Mouse (Mus musculus): ENCODE data around the gene Krba1. TPM values are rescaled to one million over a fixed set of nuclear protein-coding genes. Genes with fewer than 3 reads are reported as not detected.

The Krba1 gene
- polyA plus RNA-seq, 1 experiment from 2014 or later = 15.7 TPM

GRCm38 (mm10) chr6:48396686-48397085, 1.3 kb downstream of the Krba1 start:
- no peaks in the 10 kb centered on the region for H3K36me3 ChIP-seq (ENCODE audit: insufficient read depth, low read length)
- H3K9ac ChIP-seq (ENCODE audit: low read depth, low read length) = no peak overlapping the region
- ATAC-seq (replicated peaks; ENCODE audit: low FRiP score, low read depth) = no peak
- no peak overlapping the region for H3K27ac ChIP-seq
- H3K4me2 ChIP-seq (ENCODE audit: low read length) = peak overlapping the region; percentile 72
- 97% methylated on average over 1 of the region's 1 CpGs for WGBS
- H3K4me3 ChIP-seq (replicated peaks; ENCODE audit: low read depth, low read length) = no peak overlapping the region
- H3K4me1 ChIP-seq (replicated peaks; ENCODE audit: insufficient read depth, low read length) = peaks cover 6% of the 10 kb centered on the region; the same call in 1 of the 2 replicates
- no peak for DNase-seq (ENCODE audit: low spot score)
- TF ChIP-seq CTCF (IDR thresholded peaks at IDR 0.05; ENCODE audit: low read depth) = no peak
- H3K9me3 ChIP-seq (replicated peaks; ENCODE audit: low read length) = no peaks in the 10 kb centered on the region
- no peaks in the 10 kb centered on the region for H3K27me3 ChIP-seq (ENCODE audit: insufficient read depth, low read length)

GRCm38 (mm10) chr6:48397336-48397735, 1.9 kb downstream of the Krba1 start:
- WGBS = 60% methylated on average over 4 of the region's 4 CpGs
- H3K36me3 ChIP-seq (ENCODE audit: insufficient read depth, low read length) = no peaks in the 10 kb centered on the region
- H3K27ac ChIP-seq = no peak overlapping the region
- peaks cover 6% of the 10 kb centered on the region; the same call in 1 of the 2 replicates for H3K4me1 ChIP-seq (replicated peaks; ENCODE audit: insufficient read depth, low read length)
- H3K4me2 ChIP-seq (ENCODE audit: low read length) = no peak overlapping the region
- no peaks in the 10 kb centered on the region for H3K27me3 ChIP-seq (ENCODE audit: insufficient read depth, low read length)
- H3K4me3 ChIP-seq (replicated peaks; ENCODE audit: low read depth, low read length) = no peak overlapping the region
- no peak overlapping the region for H3K9ac ChIP-seq (ENCODE audit: low read depth, low read length)
- DNase-seq (ENCODE audit: low spot score) (peak; percentile 66), ATAC-seq (replicated peaks; ENCODE audit: low FRiP score, low read depth) (no peak)
- H3K9me3 ChIP-seq (replicated peaks; ENCODE audit: low read length) = no peaks in the 10 kb centered on the region
- peak; percentile 57 for TF ChIP-seq CTCF (IDR thresholded peaks at IDR 0.05; ENCODE audit: low read depth)

- no peak overlapping the region for H3K9ac ChIP-seq (ENCODE audit: low read depth, low read length)
- peaks cover 12% of the 10 kb centered on the region; the same call in 1 of the 2 replicates for H3K36me3 ChIP-seq (ENCODE audit: insufficient read depth, low read length)
- no peaks in the 10 kb centered on the region for H3K27me3 ChIP-seq (ENCODE audit: insufficient read depth, low read length)
- no peak overlapping the region for H3K4me3 ChIP-seq (replicated peaks; ENCODE audit: low read depth, low read length)
- no peak for TF ChIP-seq CTCF (IDR thresholded peaks at IDR 0.05; ENCODE audit: low read depth)
- DNase-seq (ENCODE audit: low spot score) (no peak), ATAC-seq (replicated peaks; ENCODE audit: low FRiP score, low read depth) (no peak)
- no peak overlapping the region for H3K4me2 ChIP-seq (ENCODE audit: low read length)
- no peak overlapping the region for H3K27ac ChIP-seq
- WGBS = 92% methylated on average over 5 of the region's 5 CpGs
- no peaks in the 10 kb centered on the region for H3K9me3 ChIP-seq (replicated peaks; ENCODE audit: low read length)
- H3K4me1 ChIP-seq (replicated peaks; ENCODE audit: insufficient read depth, low read length) = peaks cover 6% of the 10 kb centered on the region; the same call in 1 of the 2 replicates
Observed at GRCm38 (mm10) chr6:48399906-48400305, 4.5 kb downstream of the Krba1 start.

GRCm38 (mm10) chr6:48404071-48404470, 8.7 kb downstream of the Krba1 start:
- no peak for TF ChIP-seq CTCF (IDR thresholded peaks at IDR 0.05; ENCODE audit: low read depth)
- Histone ChIP-seq H3K9me3 (replicated peaks; ENCODE audit: low read length) (no peaks in the 10 kb centered on the region), H3K4me1 (replicated peaks; ENCODE audit: insufficient read depth, low read length) (no peaks in the 10 kb centered on the region), H3K27ac (no peak overlapping the region), H3K4me2 (ENCODE audit: low read length) (no peak overlapping the region), H3K9ac (ENCODE audit: low read depth, low read length) (no peak overlapping the region), H3K36me3 (ENCODE audit: insufficient read depth, low read length) (peaks cover 49% of the 10 kb centered on the region), H3K4me3 (replicated peaks; ENCODE audit: low read depth, low read length) (no peak overlapping the region), H3K27me3 (ENCODE audit: insufficient read depth, low read length) (no peaks in the 10 kb centered on the region)
- WGBS = 94% methylated on average over 5 of the region's 5 CpGs
- DNase-seq (ENCODE audit: low spot score) = no peak
- ATAC-seq (replicated peaks; ENCODE audit: low FRiP score, low read depth) = no peak

- TF ChIP-seq CTCF (IDR thresholded peaks at IDR 0.05; ENCODE audit: low read depth) = no peak
- 97% methylated on average over 4 of the region's 4 CpGs for WGBS
- DNase-seq (ENCODE audit: low spot score) = no peak
- peaks cover 87% of the 10 kb centered on the region for H3K36me3 ChIP-seq (ENCODE audit: insufficient read depth, low read length)
- H3K27me3 ChIP-seq (ENCODE audit: insufficient read depth, low read length) = no peaks in the 10 kb centered on the region
- no peak overlapping the region for H3K27ac ChIP-seq
- H3K4me3 ChIP-seq (replicated peaks; ENCODE audit: low read depth, low read length) = no peak overlapping the region
- no peak overlapping the region for H3K9ac ChIP-seq (ENCODE audit: low read depth, low read length)
- ATAC-seq (replicated peaks; ENCODE audit: low FRiP score, low read depth) = no peak
- H3K9me3 ChIP-seq (replicated peaks; ENCODE audit: low read length) = no peaks in the 10 kb centered on the region
- no peaks in the 10 kb centered on the region for H3K4me1 ChIP-seq (replicated peaks; ENCODE audit: insufficient read depth, low read length)
- no peak overlapping the region for H3K4me2 ChIP-seq (ENCODE audit: low read length)
Observed at GRCm38 (mm10) chr6:48409726-48410343, 14.4 kb downstream of the Krba1 start.

DNA sequence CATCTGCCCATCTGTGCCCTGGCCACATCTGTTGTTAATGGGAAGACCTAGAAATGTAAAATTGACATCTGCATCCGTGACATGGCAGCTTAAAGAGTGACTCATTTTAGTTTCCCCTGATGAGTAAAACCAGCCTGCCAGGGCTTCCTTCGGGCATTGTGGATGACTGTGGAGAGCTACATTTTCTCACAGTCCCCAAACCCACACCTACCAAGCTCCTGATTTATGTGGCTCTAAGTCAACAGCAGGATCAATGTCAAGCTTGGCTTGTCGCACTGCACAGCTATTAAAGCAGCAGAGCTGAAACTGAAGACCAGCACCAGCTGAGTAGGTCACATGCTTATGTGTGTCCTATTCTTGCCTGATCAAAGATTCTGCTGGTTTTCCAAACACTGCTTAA, 15.2 kb downstream of the Krba1 start:
- Histone ChIP-seq H3K36me3 (ENCODE audit: insufficient read depth, low read length) (peaks cover 87% of the 10 kb centered on the region), H3K9ac (ENCODE audit: low read depth, low read length) (no peak overlapping the region), H3K27ac (no peak overlapping the region; the same call in 1 of the 2 replicates), H3K27me3 (ENCODE audit: insufficient read depth, low read length) (no peaks in the 10 kb centered on the region), H3K9me3 (replicated peaks; ENCODE audit: low read length) (no peaks in the 10 kb centered on the region), H3K4me1 (replicated peaks; ENCODE audit: insufficient read depth, low read length) (no peaks in the 10 kb centered on the region), H3K4me2 (ENCODE audit: low read length) (no peak overlapping the region), H3K4me3 (replicated peaks; ENCODE audit: low read depth, low read length) (no peak overlapping the region)
- DNase-seq (ENCODE audit: low spot score) = no peak
- 47% methylated on average over 3 of the region's 3 CpGs for WGBS
- no peak for ATAC-seq (replicated peaks; ENCODE audit: low FRiP score, low read depth)
- no peak for TF ChIP-seq CTCF (IDR thresholded peaks at IDR 0.05; ENCODE audit: low read depth)
